Mouse (Mus musculus) macrophage (primary cell): ENCODE data around the gene Gm44511. TPM values are rescaled to one million over a fixed set of nuclear protein-coding genes. Genes with fewer than 3 reads are reported as not detected.

Source experiments
- H3K27ac ChIP-seq: fragments of 350-480 bp; formaldehyde crosslinking; 2 replicates; pipeline ENCODE4 v1.9.0; 2021
- H3K36me3 ChIP-seq: fragments of 350-480 bp; formaldehyde crosslinking; 2 replicates; pipeline ENCODE4 v1.9.0; 2021; ENCODE audit errors: inconsistent target
- H3K4me3 ChIP-seq: fragments of 350-480 bp; formaldehyde crosslinking; 2 replicates; pipeline ENCODE4 v1.9.0; 2021; ENCODE audit errors: inconsistent target
- H3K79me2 ChIP-seq: fragments of 350-480 bp; formaldehyde crosslinking; 2 replicates; pipeline ENCODE4 v1.9.0; 2021; ENCODE audit errors: inconsistent target
- WGBS: methylation state at CpG from one replicate; pipeline ENCODE4 v1.1.7; 2026; ENCODE audit warnings: inconsistent platforms; ENCODE audit not compliant: missing documents; 5-methylcytosine and 5-hydroxymethylcytosine counted together
- polyA plus RNA-seq: library from polyadenylated mRNA; stranded (reverse); fragments of 250-400 nt; gene quantifications from 3 replicates; pipeline ENCODE4 v1.2.4, GENCODE M21; 2018; ENCODE audit warnings: inconsistent platforms
- total RNA-seq, 78 experiments: library from RNA; depleted of rRNA; stranded (reverse); fragments of 250-400 nt; gene quantifications; 1 replicate in 9 of 78; 2 replicates in 24 of 78; 3 replicates in 43 of 78; 4 replicates in 2 of 78; pipeline ENCODE4 v1.2.4; 2018; ENCODE audit warnings: inconsistent platforms in 56 of 78

The Gm44511 gene
- not detected for total RNA-seq (2018; cell fraction: chromatin; rRNA removed)
- not detected for total RNA-seq (2018; cell fraction: cytosol; rRNA removed)
- total RNA-seq (2018; cell fraction: nucleus; rRNA removed): 1 to 10 TPM in 1 of 26 experiments, not detected in 25; 1.8 TPM
- polyA plus RNA-seq: not detected in 3 replicates

- H3K36me3 ChIP-seq: no peaks in the 10 kb centered on the region
- H3K27ac ChIP-seq: no peak within 1 kb of the TSS
- WGBS: 74% methylated on average over 6 of the region's 6 CpGs
- no peaks in the 10 kb centered on the region for H3K79me2 ChIP-seq
- no peak within 1 kb of the TSS for H3K4me3 ChIP-seq
Measured at GRCm38 (mm10) chr6:128826132-128826531, at the start of gene Gm44511, which contains the start of gene Klrb1b. Gene Gm44511 (minus strand): TSS chr6:128826315. Gene Klrb1b (minus strand): TSS chr6:128826331.

- peaks cover 15% of the 10 kb centered on the region; the same call in 1 of the 2 replicates for H3K79me2 ChIP-seq
- no peak overlapping the region for H3K4me3 ChIP-seq
- WGBS: 63% methylated on average over 1 of the region's 1 CpGs
- H3K27ac ChIP-seq: no peak overlapping the region
- no peaks in the 10 kb centered on the region for H3K36me3 ChIP-seq
Measured at GRCm38 (mm10) chr6:128871910-128872610, 45.9 kb upstream of the Gm44511 start.

- Histone ChIP-seq H3K79me2 (peaks cover 15% of the 10 kb centered on the region; the same call in 1 of the 2 replicates), H3K4me3 (no peak overlapping the region), H3K27ac (no peak overlapping the region), H3K36me3 (no peaks in the 10 kb centered on the region)
- WGBS: 64% methylated on average over 3 of the region's 3 CpGs
Measured at GRCm38 (mm10) chr6:128868861-128869260, 42.7 kb upstream of the Gm44511 start.

GRCm38 (mm10) chr6:128857976-128858375 lies 31.9 kb upstream of the Gm44511 start:
- WGBS: 85% methylated on average over 2 of the region's 2 CpGs
- Histone ChIP-seq H3K27ac (no peak overlapping the region), H3K36me3 (no peaks in the 10 kb centered on the region), H3K79me2 (no peaks in the 10 kb centered on the region; the same call in 1 of the 2 replicates), H3K4me3 (no peak overlapping the region)

GRCm38 (mm10) chr6:128856250-128856649 lies 30.1 kb upstream of the Gm44511 start:
- H3K27ac ChIP-seq: no peak overlapping the region
- 18% methylated on average over 5 of the region's 5 CpGs for WGBS
- H3K4me3 ChIP-seq: no peak overlapping the region
- no peaks in the 10 kb centered on the region for H3K36me3 ChIP-seq
- H3K79me2 ChIP-seq: no peaks in the 10 kb centered on the region; the same call in 1 of the 2 replicates

- Histone ChIP-seq H3K27ac (no peak overlapping the region), H3K4me3 (no peak overlapping the region), H3K36me3 (no peaks in the 10 kb centered on the region), H3K79me2 (no peaks in the 10 kb centered on the region; the same call in 1 of the 2 replicates)
- WGBS: 73% methylated on average over 1 of the region's 1 CpGs
Measured at GRCm38 (mm10) chr6:128855477-128855876, 29.4 kb upstream of the Gm44511 start.

GRCm38 (mm10) chr6:128854895-128855294 lies 28.8 kb upstream of the Gm44511 start:
- Histone ChIP-seq H3K36me3 (no peaks in the 10 kb centered on the region), H3K27ac (no peak overlapping the region), H3K4me3 (no peak overlapping the region), H3K79me2 (no peaks in the 10 kb centered on the region; the same call in 1 of the 2 replicates)
- 100% methylated on average over 2 of the region's 3 CpGs for WGBS

- WGBS: 68% methylated on average over 12 of the region's 12 CpGs
- Histone ChIP-seq H3K27ac (0 out of 2 replicates have a peak overlapping the region, but pooled peaks have one; percentile 1), H3K79me2 (no peaks in the 10 kb centered on the region; the same call in 1 of the 2 replicates), H3K4me3 (no peak overlapping the region), H3K36me3 (no peaks in the 10 kb centered on the region)
Measured at GRCm38 (mm10) chr6:128854024-128854820, 28.1 kb upstream of the Gm44511 start.

- Histone ChIP-seq H3K79me2 (no peaks in the 10 kb centered on the region; the same call in 1 of the 2 replicates), H3K36me3 (no peaks in the 10 kb centered on the region), H3K27ac (peak overlapping the region; percentile 8; the same call in 1 of the 2 replicates), H3K4me3 (no peak overlapping the region)
- 43% methylated on average over 3 of the region's 3 CpGs for WGBS
Measured at GRCm38 (mm10) chr6:128852766-128853165, 26.7 kb upstream of the Gm44511 start.

GRCm38 (mm10) chr6:128851151-128851550 lies 25.0 kb upstream of the Gm44511 start:
- Histone ChIP-seq H3K79me2 (no peaks in the 10 kb centered on the region; the same call in 1 of the 2 replicates), H3K4me3 (no peak overlapping the region), H3K27ac (peak overlapping the region; percentile 80), H3K36me3 (no peaks in the 10 kb centered on the region)
- WGBS: 0% methylated on average over 2 of the region's 2 CpGs

- Histone ChIP-seq H3K36me3 (no peaks in the 10 kb centered on the region), H3K27ac (peak overlapping the region; percentile 80), H3K4me3 (no peak overlapping the region), H3K79me2 (no peaks in the 10 kb centered on the region; the same call in 1 of the 2 replicates)
- WGBS: 25% methylated on average over 2 of the region's 2 CpGs
Measured at GRCm38 (mm10) chr6:128850671-128851070, 24.6 kb upstream of the Gm44511 start.

GRCm38 (mm10) chr6:128849902-128850301 lies 23.8 kb upstream of the Gm44511 start:
- Histone ChIP-seq H3K36me3 (no peaks in the 10 kb centered on the region), H3K79me2 (no peaks in the 10 kb centered on the region; the same call in 1 of the 2 replicates), H3K4me3 (no peak overlapping the region), H3K27ac (peak overlapping the region; percentile 80)
- 38% methylated on average over 2 of the region's 2 CpGs for WGBS

- WGBS: 98% methylated on average over 4 of the region's 4 CpGs
- Histone ChIP-seq H3K27ac (no peak overlapping the region), H3K4me3 (no peak overlapping the region), H3K36me3 (no peaks in the 10 kb centered on the region), H3K79me2 (no peaks in the 10 kb centered on the region)
Measured at GRCm38 (mm10) chr6:128847401-128847800, 21.3 kb upstream of the Gm44511 start.

- no peaks in the 10 kb centered on the region for H3K36me3 ChIP-seq
- H3K79me2 ChIP-seq: no peaks in the 10 kb centered on the region
- no peak overlapping the region for H3K4me3 ChIP-seq
- 70% methylated on average over 6 of the region's 9 CpGs for WGBS
- no peak overlapping the region for H3K27ac ChIP-seq
Measured at GRCm38 (mm10) chr6:128845998-128846542, 20.0 kb upstream of the Gm44511 start.
